Mouse (Mus musculus) CH12.LX (cell line): ENCODE data around the gene Upf2. TPM values are rescaled to one million over a fixed set of nuclear protein-coding genes. Genes with fewer than 3 reads are reported as not detected.

Experiments used
- DNase-seq: peaks from one replicate; pipeline ENCODE4 v3.0.0-alpha.2; 2013; ENCODE audit errors: extremely low read depth
- H3K27ac ChIP-seq: 2 replicates; pipeline ENCODE4 v1.5.1; 2012; ENCODE audit warnings: low read depth, mild to moderate bottlenecking, control low read depth, moderate library complexity; ENCODE audit not compliant: insufficient read depth
- H3K27me3 ChIP-seq: replicated peaks from 2 replicates; pipeline ENCODE3; 2012; ENCODE audit warnings: inconsistent platforms
- H3K36me3 ChIP-seq, 2 experiments: replicated peaks in 1 of 2; 2 replicates each; pipeline versions ENCODE3 to v1.6.1; 2012; ENCODE audit warnings: inconsistent platforms in 1 of 2, low read length in 1 of 2, mild to moderate bottlenecking in 1 of 2, mixed read lengths in 1 of 2, moderate library complexity in 1 of 2; ENCODE audit not compliant: control insufficient read depth in 1 of 2, insufficient read depth in 1 of 2
- H3K4me1 ChIP-seq, 2 experiments: 2 replicates each; pipeline ENCODE4 v1.6.1; 2012; ENCODE audit warnings: inconsistent platforms in 1 of 2, moderate library complexity in 1 of 2; ENCODE audit not compliant: insufficient read depth in 2 of 2, control insufficient read depth in 1 of 2
- H3K4me2 ChIP-seq: 2 replicates; pipeline ENCODE4 v1.6.1; 2012; ENCODE audit warnings: low read depth, mild to moderate bottlenecking, control low read depth; ENCODE audit not compliant: poor library complexity, insufficient read depth, severe bottlenecking
- H3K4me3 ChIP-seq, 3 experiments: fragments of 150-350 bp in 1 of 3; sonication (generic) in 1 of 3; replicated peaks in 1 of 3; 2 replicates each; pipeline versions ENCODE3 to v1.5.1; 2011 to 2012; ENCODE audit warnings: low read depth in 2 of 3, low read length in 2 of 3, mild to moderate bottlenecking in 2 of 3, moderate library complexity in 2 of 3, control low read depth in 1 of 3, improper control_type of control experiment in 1 of 3, inconsistent platforms in 1 of 3, mixed read lengths in 1 of 3; ENCODE audit not compliant: poor library complexity in 1 of 3
- H3K79me2 ChIP-seq: replicated peaks from 2 replicates; pipeline ENCODE4 v1.6.1; 2012; ENCODE audit warnings: mild to moderate bottlenecking, moderate library complexity; ENCODE audit not compliant: control insufficient read depth, poor library complexity, insufficient read depth, severe bottlenecking; ENCODE audit errors: extremely low read depth
- H3K9ac ChIP-seq: 2 replicates; pipeline ENCODE4 v1.6.1; 2012; ENCODE audit warnings: low read depth, mild to moderate bottlenecking, control low read depth, moderate library complexity; ENCODE audit not compliant: insufficient read depth
- H3K9me3 ChIP-seq: replicated peaks from 2 replicates; pipeline ENCODE3; 2012; ENCODE audit warnings: low read length, inconsistent platforms, mixed read lengths
- CHD2 ChIP-seq: IDR thresholded peaks from 2 replicates; pipeline ENCODE4 v1.6.1; 2011; ENCODE audit warnings: low read length, improper control_type of control experiment
- CTCF ChIP-seq, 2 experiments: IDR thresholded peaks in 1 of 2; conservative IDR thresholded peaks in 1 of 2; 2 replicates each; pipeline ENCODE4 v1.5.1; 2011 to 2012; ENCODE audit warnings: low read depth in 2 of 2, low read length in 2 of 2, improper control_type of control experiment in 1 of 2, inconsistent platforms in 1 of 2, mild to moderate bottlenecking in 1 of 2, moderate library complexity in 1 of 2
- E2F4 ChIP-seq: IDR thresholded peaks from 2 replicates; pipeline ENCODE4 v1.6.1; 2011; ENCODE audit warnings: low read depth, low read length, improper control_type of control experiment; ENCODE audit not compliant: insufficient replicate concordance
- ELF1 ChIP-seq: IDR thresholded peaks from 2 replicates; pipeline ENCODE4 v1.6.1; 2014; ENCODE audit warnings: low read depth, mild to moderate bottlenecking, inconsistent platforms, low read length, improper control_type of control experiment
- KAT2A ChIP-seq: IDR thresholded peaks from 2 replicates; pipeline ENCODE4 v1.6.1; 2012; ENCODE audit warnings: low read length, improper control_type of control experiment, inconsistent platforms; ENCODE audit not compliant: insufficient replicate concordance
- MAFK ChIP-seq: IDR thresholded peaks from 2 replicates; pipeline ENCODE4 v1.6.1; 2011; ENCODE audit warnings: low read length, improper control_type of control experiment; ENCODE audit not compliant: insufficient replicate concordance
- MAX ChIP-seq: IDR thresholded peaks from 2 replicates; pipeline ENCODE4 v1.6.1; 2011; ENCODE audit warnings: low read length, improper control_type of control experiment
- MXI1 ChIP-seq: IDR thresholded peaks from 2 replicates; pipeline ENCODE4 v1.6.1; 2011; ENCODE audit warnings: mild to moderate bottlenecking, low read depth, low read length, improper control_type of control experiment
- NELFE ChIP-seq: IDR thresholded peaks from 2 replicates; pipeline ENCODE4 v1.6.1; 2011; ENCODE audit warnings: low read depth, low read length, improper control_type of control experiment
- NRF1 ChIP-seq: IDR thresholded peaks from 2 replicates; pipeline ENCODE4 v1.6.1; 2014; ENCODE audit warnings: low read depth, mild to moderate bottlenecking, inconsistent platforms, low read length, improper control_type of control experiment, moderate library complexity
- POLR2AphosphoS2 ChIP-seq: IDR thresholded peaks from 2 replicates; pipeline ENCODE4 v1.6.1; 2011; ENCODE audit warnings: low read depth, low read length, improper control_type of control experiment
- SIN3A ChIP-seq: IDR thresholded peaks from 2 replicates; pipeline ENCODE4 v1.6.1; 2012; ENCODE audit warnings: low read length, improper control_type of control experiment, inconsistent platforms
- TCF12 ChIP-seq: IDR thresholded peaks from 2 replicates; pipeline ENCODE4 v1.6.1; 2014; ENCODE audit warnings: low read depth, mild to moderate bottlenecking, inconsistent platforms, low read length, improper control_type of control experiment
- UBTF ChIP-seq: IDR thresholded peaks from 2 replicates; pipeline ENCODE4 v1.6.1; 2012; ENCODE audit warnings: low read depth, mild to moderate bottlenecking, inconsistent platforms, low read length, improper control_type of control experiment, moderate library complexity
- ZC3H11A ChIP-seq: IDR thresholded peaks from 2 replicates; pipeline ENCODE4 v1.6.1; 2012; ENCODE audit warnings: low read depth, mild to moderate bottlenecking, inconsistent platforms, low read length, improper control_type of control experiment
- ZKSCAN1 ChIP-seq: IDR thresholded peaks from 2 replicates; pipeline ENCODE4 v1.6.1; 2012; ENCODE audit warnings: low read depth, inconsistent platforms, low read length, improper control_type of control experiment, borderline replicate concordance
- ZMIZ1 ChIP-seq: IDR thresholded peaks from 2 replicates; pipeline ENCODE4 v1.6.1; 2012; ENCODE audit warnings: low read depth, mild to moderate bottlenecking, inconsistent platforms, low read length, improper control_type of control experiment
- ZNF384 ChIP-seq: IDR thresholded peaks from 2 replicates; pipeline ENCODE4 v1.6.1; 2012; ENCODE audit warnings: low read depth, low read length, improper control_type of control experiment, inconsistent platforms
- dilution Hi-C: fragments of 300-500 bp; cut with MboI; formaldehyde crosslinking; loops from 2 replicates; pipeline ENCODE4 v1.14.3; 2020; ENCODE audit warnings: low sequenced_read_pairs; ENCODE audit not compliant: extremely low pct_unique_long_range_greater_than_20kb, extremely low pct_ligation_motif_present
- in situ Hi-C: fragments of 300-500 bp; cut with MboI; formaldehyde crosslinking; loops from 3 replicates; pipeline ENCODE4 v1.14.3; 2019; ENCODE audit warnings: low sequenced_read_pairs, low pct_ligation_motif_present, low pct_unique_long_range_greater_than_20kb, mixed read lengths
- polyA plus RNA-seq: library from polyadenylated mRNA; unstranded; fragments of >175 nt; gene quantifications from 2 replicates; pipeline ENCODE4 v1.2.1, GENCODE M21; 2012; ENCODE audit warnings: low read depth; ENCODE audit not compliant: insufficient read length
- total RNA-seq, 2 experiments: library from RNA; depleted of rRNA; stranded (reverse); fragments of 300-350 nt in 1 of 2; fragments of >200 nt in 1 of 2; gene quantifications; 2 replicates each; pipeline ENCODE4 v1.2.3; 2012 to 2014

The Upf2 gene
- total and polyA plus RNA-seq, 3 experiments, result 9.3 to 27.0 (median 13.4) TPM

DNA sequence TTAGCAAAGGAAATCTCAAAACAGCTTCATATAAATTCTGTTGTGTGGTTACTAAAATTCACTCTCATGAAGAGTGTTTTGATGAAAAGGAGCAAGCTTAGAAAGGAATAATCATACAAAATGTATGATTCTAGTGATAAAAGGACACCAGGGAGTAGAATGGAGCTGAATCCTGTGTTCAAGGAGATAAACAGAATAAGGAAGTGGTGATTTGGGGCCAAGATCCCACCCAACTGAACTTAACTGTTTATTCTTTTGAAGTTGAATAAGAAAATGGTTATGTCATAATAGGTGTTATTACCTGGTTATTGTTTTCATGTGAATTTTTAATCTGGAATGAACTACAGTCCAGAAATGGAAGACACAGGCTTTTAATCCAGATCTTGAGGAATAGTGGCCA is 69.3 kb downstream of the Upf2 start:
- dilution Hi-C loops (no loop called here), in situ Hi-C loops (loop anchor here (25.0 kb wide), 1 partner anchor 392 kb away; no protein-coding TSS in a partner anchor)
- H3K27ac ChIP-seq, result no peak overlapping the region
- H3K79me2 ChIP-seq, result no peaks in the 10 kb centered on the region; the same call in 1 of the 2 replicates
- no peak for DNase-seq
- H3K4me3 ChIP-seq, result no peak overlapping the region
- peaks cover 24 to 59% of the 10 kb centered on the region in 2 experiments for H3K36me3 ChIP-seq
- no peaks in the 10 kb centered on the region for H3K4me1 ChIP-seq
- H3K27me3 ChIP-seq, result no peaks in the 10 kb centered on the region
- TF ChIP-seq CTCF (conservative IDR thresholded peaks at IDR 0.05 in 1 of 2, IDR thresholded peaks at IDR 0.05 in 1 of 2; ENCODE audit: low read depth in 2 of 2, low read length in 2 of 2) (no peak), MAFK (no peak), ZKSCAN1 (no peak), UBTF (no peak), ZNF384 (no peak), CHD2 (no peak), MXI1 (no peak), MAX (no peak), POLR2AphosphoS2 (no peak), NELFE (no peak)
- no peak overlapping the region for H3K4me2 ChIP-seq
- no peak overlapping the region for H3K9ac ChIP-seq
- H3K9me3 ChIP-seq, result no peaks in the 10 kb centered on the region

DNA sequence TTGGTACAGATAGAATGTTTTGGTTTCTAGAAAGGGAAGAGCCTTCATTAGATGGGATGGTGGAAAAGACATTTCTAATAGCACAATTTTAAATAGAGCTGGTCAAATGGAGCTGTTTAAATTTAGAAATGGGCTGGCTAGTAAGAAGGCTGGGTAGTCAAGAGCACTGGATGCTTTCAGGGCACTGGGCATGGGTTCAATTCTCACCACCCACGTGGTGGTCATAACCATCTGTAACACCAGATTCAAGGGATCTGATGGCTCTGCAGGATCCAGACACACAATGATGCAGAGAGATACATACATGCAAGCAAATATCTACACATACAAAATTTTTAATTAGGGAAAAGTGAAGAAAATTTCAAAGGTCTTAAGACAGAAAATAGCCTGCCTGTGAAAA is 91.4 kb downstream of the Upf2 start:
- no peak overlapping the region for H3K9ac ChIP-seq
- no peak overlapping the region for H3K4me2 ChIP-seq
- TF ChIP-seq ZMIZ1 (no peak), MXI1 (no peak), NRF1 (no peak), TCF12 (no peak), E2F4 (no peak), ELF1 (no peak), ZC3H11A (no peak), SIN3A (no peak), MAX (no peak), KAT2A (no peak), POLR2AphosphoS2 (no peak)
- peaks cover 33 to 70% of the 10 kb centered on the region in 2 experiments for H3K36me3 ChIP-seq
- in situ Hi-C loops (no loop called here), dilution Hi-C loops (no loop called here)
- DNase-seq, result no peak
- no peak overlapping the region for H3K27ac ChIP-seq
- peaks cover 0 to 12% of the 10 kb centered on the region in 2 experiments; a peak in 2 of 4 replicates for H3K4me1 ChIP-seq
- H3K4me3 ChIP-seq, result no peak overlapping the region
- H3K9me3 ChIP-seq, result no peaks in the 10 kb centered on the region
- H3K27me3 ChIP-seq, result no peaks in the 10 kb centered on the region
- no peaks in the 10 kb centered on the region for H3K79me2 ChIP-seq
